Mouse (Mus musculus) megakaryocyte, adult 5-6 weeks (primary cell): ENCODE results near the gene Sesn1. TPM values are rescaled to one million over a fixed set of nuclear protein-coding genes. Genes with fewer than 3 reads are reported as not detected.

Experiments
- total RNA-seq, 2 experiments: library from RNA; stranded (forward) in 1 of 2; stranded (reverse) in 1 of 2; fragments of 153-499, 151-499 nt in 1 of 2; fragments of 221-1000, 200-1000 nt in 1 of 2; gene quantifications; 2 replicates each; pipeline versions ENCODE4 v1.2.3 to v1.2.4; 2015 to 2017

Sesn1 gene
- total RNA-seq, 2 experiments from 2014 or later = 15.1 to 21.5 TPM

Other genes with a start within 250 kb of the Sesn1 start
- 0.09 TPM in 1 of 2 replicates, not detected in the other for gene Ccdc162, start 93.3 kb upstream of the Sesn1 start, total RNA-seq (2015)
- 0.12 and 0.37 TPM in 2 replicates for gene Ccdc162, start 93.3 kb upstream of the Sesn1 start, total RNA-seq (2017)
- gene Cep57l1, start 64 bp upstream of the Sesn1 start, total RNA-seq (2015) = 14.4 and 18.6 TPM in 2 replicates
- 21.2 and 28.0 TPM in 2 replicates for gene Cep57l1, start 64 bp upstream of the Sesn1 start, total RNA-seq (2017)
- 1.2 TPM in 1 of 2 replicates, not detected in the other for gene Armc2, start 208.5 kb downstream of the Sesn1 start, total RNA-seq (2015)
- gene Armc2, start 208.5 kb downstream of the Sesn1 start, total RNA-seq (2017) = not detected in 2 replicates